Mouse (Mus musculus) cerebellum, adult 11 months (tissue): Measurements from ENCODE around the gene Zfp36l2.
"Not testable (repeated sequence)": the region's sequence is repeated elsewhere in the genome, so short reads cannot be mapped to it uniquely, and the experiment has no call there.

Experiments
- DNase-seq: peaks from one replicate; pipeline ENCODE4 v3.0.0; 2022

Zfp36l2 gene

DNA sequence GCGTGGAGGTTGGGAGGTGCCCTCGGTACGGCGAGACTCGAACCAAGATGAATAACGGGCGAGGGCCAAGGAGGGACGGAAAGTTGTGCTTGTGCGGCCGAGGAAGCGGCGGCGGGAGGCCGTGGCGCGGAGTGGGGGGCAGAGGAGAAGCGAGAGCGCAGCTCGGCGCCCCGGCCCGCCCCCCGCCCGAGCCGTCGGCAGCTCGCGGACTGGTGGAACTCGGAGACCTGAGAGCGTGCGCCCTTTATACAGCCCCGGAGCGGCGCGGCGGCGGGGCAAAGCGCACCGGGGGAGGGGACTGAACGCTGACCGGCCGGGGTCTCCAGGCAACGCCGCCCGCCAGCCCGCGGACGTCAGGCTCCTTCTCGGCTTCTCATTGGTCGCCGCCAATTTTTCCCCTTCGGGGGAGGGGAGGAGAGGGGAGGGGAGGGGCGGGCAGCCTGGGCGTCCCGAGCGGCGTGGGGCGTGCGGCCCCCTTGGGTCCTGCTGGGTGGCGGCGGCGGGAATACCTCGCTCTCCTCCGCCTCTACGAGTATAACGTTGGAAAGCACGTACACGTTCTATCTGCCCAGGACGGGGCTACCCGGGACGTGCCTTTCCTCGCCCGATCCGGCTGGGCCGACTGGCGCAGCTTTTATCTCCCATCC is at the start of gene Zfp36l2:
TSS of gene Zfp36l2 (minus strand) at position 221 of the 647 bp plus-strand sequence.
- DNase-seq, result peak; percentile 45

DNA sequence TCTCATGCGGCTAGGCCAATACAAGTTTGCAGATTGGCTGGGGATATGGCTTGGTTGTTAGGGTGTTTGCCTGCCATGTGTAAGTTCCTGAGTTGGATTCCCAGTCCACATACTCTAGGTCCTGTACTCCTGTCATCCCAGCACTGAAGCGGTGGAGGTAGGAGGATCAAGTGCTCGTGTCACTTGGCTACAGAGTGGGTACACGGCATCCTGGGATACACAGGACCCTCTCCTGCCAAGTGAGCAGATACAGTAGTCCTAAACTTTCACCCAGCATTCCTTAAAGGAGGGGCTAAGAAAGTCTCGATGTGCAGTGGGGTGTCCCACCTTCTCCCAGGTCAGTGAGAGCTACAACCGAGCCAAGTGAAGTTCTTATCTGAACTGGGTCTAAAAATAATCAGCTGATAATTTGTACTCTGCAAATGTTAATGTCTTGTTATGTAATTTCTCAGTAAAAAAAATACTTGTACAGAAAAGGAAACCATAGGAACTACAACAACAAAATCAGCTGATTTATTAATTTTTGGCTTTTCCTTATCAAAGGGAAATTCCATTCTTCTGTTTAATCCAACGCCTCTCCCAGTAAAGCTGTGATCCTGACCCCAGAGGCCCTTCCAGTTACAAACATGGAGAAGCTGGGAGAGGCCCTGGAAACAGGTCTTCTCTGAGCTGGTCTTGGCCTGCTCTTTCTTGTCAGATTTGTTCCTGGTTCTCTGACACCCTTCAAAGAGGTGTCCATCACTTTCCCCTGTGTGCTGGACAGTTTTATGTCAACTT is 49.2 kb upstream of the Zfp36l2 start:
- DNase-seq, result no peak

DNA sequence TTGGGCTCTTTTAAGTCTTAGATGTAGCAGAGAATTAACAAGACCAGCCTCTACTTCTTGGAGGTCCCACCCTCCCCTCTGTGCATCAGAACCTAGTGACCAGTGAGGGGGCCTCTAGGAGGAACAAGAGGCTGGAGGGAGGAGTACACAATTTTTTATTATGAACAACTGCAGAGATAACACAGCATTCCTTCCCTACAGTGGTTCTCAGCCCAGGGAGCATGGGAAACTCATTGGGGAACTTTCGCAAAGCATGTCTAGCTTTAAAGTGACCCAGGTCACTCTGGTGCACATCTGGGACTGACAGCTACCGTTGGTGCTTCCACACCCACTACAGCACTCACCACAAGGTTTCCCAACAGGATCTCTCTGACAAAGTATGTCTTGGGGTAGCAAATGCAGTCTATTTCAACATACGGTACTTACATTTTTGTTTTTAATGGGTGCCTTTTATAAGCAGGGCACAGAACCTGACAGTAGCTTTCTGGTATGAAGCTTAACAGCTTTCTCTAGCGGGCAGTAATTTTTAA is 47.7 kb upstream of the Zfp36l2 start:
- DNase-seq, result no peak

DNA sequence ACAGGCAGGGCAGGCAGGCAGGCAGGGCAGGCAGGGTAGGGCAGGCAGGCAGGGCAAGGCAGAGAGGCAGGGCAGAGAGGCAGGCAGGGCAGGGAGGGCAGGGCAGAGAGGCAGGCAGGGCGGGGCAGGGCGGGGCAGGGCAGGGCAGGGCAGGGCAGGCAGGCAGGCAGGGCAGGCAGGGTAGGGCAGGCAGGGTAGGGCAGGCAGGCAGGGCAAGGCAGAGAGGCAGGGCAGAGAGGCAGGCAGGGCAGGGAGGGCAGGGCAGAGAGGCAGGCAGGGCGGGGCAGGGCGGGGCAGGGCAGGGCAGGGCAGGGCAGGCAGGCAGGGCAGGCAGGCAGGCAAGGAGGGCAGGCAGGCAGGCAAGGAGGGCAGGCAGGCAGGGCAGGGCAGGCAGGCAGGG is 47.0 kb upstream of the Zfp36l2 start:
- DNase-seq, result not testable (repeated sequence)

DNA sequence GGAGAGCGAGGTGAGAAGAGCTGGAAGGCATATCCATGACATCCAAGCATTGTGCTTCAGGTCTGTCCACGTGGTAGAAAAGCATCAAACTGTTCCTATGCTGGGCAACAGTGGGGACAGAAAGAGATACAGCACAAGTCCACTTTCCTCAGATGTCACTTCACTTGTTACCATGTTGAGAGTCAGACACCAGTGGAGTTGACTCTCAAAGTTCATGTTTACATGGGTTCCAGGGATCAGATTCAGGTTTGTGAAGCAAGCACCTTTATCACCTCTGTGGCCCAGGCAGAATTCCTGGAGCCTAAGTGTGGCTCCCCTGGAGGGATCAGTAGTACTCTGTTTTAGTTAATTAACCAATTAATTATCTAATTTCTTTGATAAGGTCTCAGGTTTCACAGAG is 46.0 kb upstream of the Zfp36l2 start:
- DNase-seq, result no peak

DNA sequence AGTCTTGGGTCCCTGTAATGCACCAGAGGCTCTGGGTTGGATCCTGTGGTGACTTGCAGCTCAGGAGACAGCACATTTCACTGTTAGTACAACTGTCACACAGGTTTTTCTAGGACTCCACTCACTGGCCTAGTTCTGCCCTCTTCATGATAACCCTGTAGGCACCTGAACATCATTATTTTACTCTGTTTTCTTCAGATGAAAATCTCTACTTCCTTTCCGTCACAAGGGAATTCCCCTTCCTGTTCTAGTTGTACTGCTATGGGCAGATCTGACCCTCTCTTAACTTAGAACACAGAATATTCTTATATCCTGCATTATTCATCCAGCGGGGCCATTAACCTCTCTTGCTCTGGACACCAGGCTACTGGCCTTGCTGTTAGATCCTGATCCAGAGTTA is 43.6 kb upstream of the Zfp36l2 start:
- DNase-seq, result no peak

DNA sequence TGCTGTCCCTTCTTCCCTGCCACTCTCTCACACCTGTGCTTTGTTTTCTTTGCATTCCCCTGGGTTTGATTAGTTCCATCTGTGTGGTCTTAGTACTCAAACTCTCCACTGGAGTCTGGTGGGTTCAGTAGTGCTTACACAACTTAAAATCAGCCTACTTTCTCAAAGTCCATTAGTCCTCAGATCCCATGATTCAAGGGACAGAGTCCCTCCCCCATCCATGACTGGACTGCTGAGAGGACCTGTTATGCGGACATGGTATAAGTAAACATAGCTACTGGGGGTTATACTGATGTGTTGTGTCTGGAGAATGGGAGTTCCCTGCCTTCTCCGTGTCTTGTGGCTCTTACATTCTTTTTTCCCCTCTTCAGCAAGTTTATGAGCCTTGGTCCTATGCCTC is 40.5 kb upstream of the Zfp36l2 start:
- DNase-seq, result no peak

DNA sequence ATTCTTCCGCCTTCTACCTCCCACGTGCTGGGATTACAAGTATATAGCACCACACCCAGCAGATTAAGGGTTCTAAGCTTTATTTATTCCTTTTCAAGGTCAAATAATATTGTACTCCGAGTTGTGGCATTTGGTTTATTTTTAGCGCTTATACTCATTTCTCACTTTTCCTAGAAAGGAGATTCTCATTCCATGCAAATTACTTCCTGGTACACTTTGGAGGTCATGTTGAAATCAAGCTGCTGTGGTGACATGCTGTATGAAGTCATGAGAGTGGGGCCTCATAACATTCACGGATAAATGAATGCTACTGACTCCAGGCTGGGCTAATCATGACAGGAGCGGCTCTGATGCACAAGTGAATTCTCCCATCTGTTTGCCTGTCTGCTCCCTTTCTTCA is 38.9 kb upstream of the Zfp36l2 start:
- DNase-seq, result no peak

DNA sequence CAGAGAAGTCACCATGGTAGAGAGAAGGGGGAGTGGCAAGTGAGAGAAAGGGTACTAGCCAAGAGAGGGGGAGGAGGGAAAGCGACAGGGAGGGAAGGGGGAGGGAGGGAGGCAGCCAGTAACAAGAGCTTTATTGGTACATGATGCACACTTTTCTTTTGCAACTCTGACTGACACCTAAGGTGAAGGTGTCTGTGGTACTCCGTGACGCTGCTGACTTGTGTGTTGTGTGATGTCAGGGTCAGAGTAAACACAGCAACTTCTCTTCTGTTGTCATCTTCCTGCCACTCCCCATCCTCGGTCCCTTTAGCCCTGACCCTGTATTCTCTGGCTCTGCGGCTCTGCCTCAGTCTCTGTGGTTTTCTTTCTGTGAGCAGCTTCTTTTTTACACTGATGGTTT is 38.5 kb upstream of the Zfp36l2 start:
- no peak for DNase-seq

DNA sequence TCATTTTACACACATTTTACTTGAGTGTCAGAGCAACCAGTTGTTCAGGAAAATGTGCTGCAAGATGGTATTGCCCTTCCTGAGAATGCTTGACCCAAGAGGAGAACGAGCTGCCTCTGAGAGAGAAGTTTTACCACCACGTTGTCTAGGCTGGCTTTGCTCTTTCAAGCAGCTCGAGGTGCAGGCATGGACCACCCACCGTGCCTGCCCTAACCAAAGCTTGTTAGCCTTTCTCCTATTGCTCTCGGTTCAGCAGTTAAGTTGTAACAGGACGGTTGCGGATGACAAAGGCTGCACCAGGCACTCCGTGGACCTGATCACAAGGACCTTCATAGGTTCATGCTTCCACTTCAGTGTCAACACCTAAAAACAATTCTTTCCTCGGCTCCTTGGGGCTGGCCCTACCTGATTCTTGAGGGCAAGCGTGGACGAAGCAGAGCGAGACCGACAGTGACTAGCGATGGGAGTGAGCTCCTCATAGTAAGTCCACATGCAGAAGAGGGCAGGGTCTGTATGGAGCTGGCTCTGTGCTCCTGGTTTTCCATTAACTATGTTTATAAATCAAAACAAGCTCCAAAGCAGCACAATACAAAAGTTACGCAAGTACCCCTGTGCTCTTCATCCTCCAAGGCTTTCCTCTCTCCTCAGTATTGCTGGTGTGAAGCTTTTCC is 36.6 kb upstream of the Zfp36l2 start:
- DNase-seq, result no peak

DNA sequence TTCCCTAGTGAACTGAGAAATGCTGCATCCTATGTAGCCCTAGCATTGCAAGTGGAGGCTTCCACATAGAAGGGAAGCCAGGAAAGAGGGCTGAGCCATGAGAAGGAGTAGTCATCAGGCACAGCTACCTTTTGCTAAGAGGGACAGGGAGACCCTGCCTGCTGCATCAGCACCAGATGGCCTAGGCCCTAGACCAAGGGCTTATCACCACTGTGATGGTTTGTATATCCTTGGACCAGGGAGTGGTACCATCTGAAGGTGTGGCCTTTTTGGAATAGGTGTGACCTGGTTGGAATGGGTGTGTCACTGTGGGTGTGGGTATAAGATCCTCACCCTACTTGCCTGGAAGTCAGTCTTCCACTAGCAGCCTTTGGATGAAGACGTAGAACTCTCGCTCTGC is 31.1 kb upstream of the Zfp36l2 start:
- DNase-seq, result not testable (repeated sequence)

DNA sequence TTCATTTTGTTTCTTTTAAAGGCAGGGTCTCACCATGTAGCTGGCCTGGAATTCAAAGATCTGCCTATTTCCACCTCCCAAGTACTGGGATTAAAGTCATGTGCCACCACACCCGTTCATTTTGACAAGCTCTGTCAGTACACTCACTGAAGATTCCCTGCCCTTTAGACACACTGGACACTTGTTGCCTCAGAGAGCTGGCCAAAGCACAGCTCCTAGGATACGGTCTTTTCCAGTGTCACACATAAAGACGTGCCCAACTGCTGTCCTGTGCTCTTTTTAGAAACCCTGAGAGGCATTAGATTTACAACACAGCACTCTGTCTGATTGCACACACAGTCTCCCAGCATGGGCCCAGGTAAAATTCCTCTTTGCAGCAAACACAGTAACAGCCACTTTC is 29.9 kb upstream of the Zfp36l2 start:
- DNase-seq, result no peak

DNA sequence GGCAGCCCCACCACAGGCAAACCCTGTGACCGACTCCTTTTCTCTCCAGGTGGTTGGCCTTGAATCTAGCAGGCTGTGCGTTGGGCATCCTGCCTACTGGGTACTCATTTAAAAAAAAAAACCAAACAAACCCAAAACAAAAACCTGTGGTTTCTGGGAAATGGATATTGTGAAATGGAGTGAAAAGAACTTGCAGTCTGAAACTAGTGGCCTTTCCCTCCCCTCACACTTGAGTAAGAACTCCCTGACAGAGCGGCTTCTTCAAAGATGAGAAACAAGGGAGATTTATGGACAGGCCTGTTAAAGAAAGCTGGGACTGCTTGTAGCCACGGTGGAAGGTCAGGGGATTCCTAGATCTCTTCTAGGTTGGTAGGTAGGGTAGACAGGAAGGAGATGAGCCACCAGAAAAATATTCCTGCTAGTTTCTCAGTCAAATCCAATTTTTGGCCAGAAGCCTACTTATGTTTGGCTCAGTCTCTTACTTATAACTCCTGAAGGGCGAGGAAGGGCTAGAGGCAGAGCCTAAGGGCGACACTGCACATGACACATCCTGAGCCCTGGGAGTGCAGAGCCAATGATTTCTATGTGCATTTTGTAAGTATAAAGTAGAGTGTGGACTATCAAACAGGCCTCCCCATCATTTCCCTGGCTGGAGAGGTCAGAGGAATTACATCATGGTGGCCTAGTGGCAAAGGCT is 27.7 kb upstream of the Zfp36l2 start:
- DNase-seq, result no peak

DNA sequence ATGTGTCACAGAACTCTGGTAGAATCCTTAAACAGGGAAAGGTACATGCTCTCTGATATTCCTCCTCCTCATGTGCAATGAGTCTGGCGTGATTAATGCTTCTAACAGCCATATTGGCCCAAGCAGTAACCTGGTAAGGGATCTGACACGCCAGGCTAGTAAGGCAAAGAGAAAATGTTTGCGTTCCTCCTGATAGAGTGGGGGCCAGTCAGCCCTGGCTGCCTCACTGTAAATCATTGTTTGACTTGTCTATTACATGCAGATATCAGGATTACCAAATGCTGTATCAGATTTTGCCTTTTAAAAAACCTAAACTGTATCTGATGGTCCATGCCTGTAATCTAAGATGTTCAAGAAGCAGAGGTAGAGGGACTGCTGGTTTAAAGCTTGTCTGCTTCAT is 25.7 kb upstream of the Zfp36l2 start:
- no peak for DNase-seq

DNA sequence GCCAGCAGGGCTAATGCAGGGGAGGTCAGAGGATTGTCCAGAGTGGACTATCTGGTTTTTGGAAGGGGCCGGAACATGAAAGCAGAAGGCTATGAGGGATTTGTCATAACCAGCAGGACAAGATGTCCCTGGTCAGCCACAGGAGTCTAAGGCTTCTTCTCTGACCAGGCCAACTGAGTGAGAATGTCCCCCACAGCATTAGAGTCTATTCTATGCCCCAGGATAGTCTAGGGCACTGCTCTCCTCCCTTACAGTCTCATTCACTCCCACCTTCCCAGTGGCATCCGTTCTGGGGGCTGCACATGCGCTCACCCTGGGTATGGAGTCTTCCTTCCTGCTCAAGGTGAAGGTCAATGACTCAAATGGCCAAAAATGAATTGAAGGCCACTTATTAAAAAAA is 19.9 kb upstream of the Zfp36l2 start:
- no peak for DNase-seq

DNA sequence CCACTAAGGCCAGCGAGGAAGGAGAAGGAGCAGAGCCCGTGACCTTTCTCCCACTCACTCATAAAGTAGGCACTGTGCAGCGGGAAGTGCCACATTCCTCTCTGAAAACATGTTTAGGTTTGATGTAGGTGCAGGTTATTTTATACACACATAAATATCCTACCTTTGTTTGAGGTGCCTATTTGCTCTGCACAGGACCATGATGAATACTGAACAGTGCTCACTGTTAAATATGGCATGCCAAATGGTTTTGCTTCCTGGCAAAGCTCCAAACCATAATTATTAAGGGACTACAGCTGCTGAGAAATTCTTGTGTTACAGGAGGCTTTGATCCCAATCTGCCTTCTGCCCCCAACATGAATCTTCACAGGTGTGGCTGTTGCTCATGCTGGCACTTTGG is 18.5 kb upstream of the Zfp36l2 start:
- no peak for DNase-seq

DNA sequence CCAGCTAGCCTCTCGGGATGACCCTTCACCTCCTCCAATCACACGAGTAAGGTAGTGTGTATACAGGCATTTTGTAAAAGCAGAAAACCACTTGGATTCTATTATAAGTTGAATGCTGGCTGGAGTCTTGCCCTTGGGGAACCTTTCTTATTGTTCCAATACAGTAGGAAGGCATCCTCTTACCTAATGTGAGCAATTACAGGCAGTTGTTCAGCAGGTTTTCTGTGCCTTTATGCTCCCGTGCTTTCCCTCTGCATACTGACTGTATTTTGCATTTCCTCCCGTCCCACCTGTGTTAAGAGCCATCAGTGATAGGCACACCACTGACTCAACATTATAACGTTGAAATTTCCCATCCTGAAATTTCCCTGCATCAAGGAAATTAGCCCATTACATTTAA is 17.2 kb upstream of the Zfp36l2 start:
- DNase-seq, result no peak

DNA sequence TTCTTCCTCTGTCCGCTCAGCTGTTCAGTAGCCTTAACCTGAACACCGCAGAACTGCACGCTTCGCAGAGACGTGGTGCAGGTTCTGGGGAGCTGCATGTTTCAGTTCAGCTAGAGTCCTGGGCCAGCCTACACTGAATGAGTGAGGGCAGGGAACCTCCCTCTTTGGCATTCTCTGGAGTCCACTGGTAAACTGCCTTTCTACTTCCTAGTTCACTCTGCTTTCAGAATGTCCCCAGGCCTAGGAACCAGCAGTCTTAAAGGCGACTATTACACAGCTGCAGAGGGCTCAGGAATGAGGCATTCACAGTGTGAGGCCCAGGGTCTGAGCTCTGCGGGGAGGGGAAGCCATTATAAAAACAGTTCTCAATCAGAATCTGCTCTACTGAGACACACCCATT is 15.6 kb upstream of the Zfp36l2 start:
- DNase-seq, result no peak

DNA sequence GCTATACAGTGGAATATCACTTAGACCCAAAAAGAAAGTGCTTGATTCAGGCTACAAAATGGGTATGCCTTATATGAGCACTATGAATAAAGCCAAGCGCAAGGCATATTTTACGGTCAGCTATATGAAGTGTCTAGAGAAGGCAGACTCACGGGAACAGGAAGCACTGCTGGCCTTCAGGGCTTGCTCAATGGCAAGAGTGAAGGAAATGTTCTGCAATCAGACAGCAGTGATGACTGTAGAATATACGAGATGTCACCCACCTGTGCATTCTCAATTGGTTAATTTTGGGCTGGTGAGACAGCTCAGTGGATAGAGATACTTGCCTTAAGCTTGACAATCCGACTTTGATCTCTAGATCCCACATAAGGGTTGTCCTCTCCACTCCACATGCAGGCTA is 13.4 kb upstream of the Zfp36l2 start:
- no peak for DNase-seq

DNA sequence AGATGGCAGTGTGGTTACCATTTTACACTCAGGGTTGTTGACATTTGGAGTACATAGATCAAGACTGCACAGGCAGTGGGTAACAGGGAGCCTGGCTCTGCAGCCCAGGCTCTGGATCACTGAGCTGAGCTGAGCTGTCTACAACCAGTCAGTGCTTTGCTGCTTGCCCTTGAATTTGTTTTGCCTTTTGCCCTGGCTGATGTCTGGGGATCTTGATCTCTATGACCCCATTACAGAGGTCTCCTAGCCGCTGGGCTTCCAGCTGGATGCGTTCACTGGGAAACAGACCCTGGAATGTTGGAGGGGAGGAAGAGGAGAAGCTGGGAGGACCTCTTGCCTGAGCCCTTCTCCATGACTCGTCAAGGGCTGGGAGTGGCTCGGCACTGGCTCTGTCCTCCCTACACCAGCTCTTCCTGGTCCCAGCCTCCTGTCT is 10.2 kb upstream of the Zfp36l2 start:
- no peak for DNase-seq

DNA sequence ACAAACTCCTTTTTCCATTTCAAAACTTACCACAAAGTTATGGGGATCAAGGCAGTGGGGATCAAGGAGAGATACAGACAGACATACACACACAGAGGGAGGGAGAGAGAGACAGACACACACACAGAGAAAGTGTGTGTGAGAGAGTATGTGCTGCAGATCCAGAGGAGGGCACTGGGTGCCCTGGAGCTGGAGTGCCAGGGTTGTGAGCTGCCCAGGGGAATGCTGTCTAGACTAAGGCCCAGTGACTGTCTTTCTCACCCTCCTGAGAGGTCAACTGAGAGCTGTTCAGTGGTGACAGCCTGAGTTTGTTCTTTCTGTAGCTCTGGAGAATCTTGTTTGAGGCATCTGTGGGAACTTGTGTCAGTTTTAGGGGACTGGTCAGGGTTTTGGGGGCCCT is 8.6 kb upstream of the Zfp36l2 start:
- no peak for DNase-seq

DNA sequence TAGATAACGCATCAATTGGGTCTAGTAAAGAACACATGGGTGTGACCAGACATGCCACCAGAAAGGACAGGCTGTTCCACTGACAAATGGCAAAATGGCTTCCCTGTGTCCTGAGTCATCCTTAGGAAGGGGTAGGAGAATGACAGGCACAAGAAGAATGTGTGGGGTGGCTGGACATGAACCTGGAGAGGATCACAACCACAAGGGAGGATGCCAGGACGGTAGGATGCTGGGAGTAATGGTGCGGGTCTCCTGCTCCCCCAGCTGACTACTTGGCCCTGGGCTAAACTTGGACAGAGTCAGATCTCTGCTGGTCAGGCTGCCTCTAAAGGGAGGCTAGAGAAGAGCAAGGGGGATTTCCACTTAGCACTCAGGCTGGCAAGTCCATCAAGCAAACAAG is 8.1 kb upstream of the Zfp36l2 start:
- DNase-seq, result no peak

DNA sequence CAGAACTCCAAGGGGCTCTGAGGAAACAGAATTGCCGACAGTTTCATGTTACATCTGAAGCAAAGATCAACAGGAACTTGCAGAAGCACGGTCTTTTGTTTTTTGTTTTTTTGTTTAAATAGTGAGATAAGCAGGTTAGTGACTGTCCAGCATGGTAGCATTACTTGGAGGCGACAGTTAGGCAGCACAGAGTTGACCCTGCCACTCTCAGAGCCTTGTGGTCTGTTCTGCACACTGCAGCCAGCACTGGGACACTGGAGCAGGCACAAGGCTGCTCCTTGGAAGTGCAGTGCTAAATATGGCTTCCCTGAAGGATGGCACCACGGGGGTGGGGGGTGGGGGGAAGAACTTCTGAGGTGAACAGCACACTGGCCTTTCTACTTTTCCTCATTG is 7.3 kb upstream of the Zfp36l2 start:
- no peak for DNase-seq
